Mouse (Mus musculus) adrenal gland, adult 10 weeks (tissue): Measurements from ENCODE around the gene Nup205. TPM values are rescaled to one million over a fixed set of nuclear protein-coding genes. Genes with fewer than 3 reads are reported as not detected.

Experiments
- polyA plus RNA-seq: library from polyadenylated mRNA; stranded (reverse); fragments of 350-450 nt; fragmentation: Illumina TruSeq; extraction: RNeasy Lipid Tissue Mini Kit (QIAGEN cat#74804); gene quantifications from one replicate; pipeline ENCODE4 v1.2.3, GENCODE M21; 2014; ENCODE audit warnings: low read depth, low replicate concordance

Gene Nup205
- polyA plus RNA-seq: 26.6 TPM

GRCm38 (mm10) chr6:35176979-35177649 lies at the start of gene Nup205:
TSS of gene Nup205 (plus strand) at chr6:35177421.

DNA sequence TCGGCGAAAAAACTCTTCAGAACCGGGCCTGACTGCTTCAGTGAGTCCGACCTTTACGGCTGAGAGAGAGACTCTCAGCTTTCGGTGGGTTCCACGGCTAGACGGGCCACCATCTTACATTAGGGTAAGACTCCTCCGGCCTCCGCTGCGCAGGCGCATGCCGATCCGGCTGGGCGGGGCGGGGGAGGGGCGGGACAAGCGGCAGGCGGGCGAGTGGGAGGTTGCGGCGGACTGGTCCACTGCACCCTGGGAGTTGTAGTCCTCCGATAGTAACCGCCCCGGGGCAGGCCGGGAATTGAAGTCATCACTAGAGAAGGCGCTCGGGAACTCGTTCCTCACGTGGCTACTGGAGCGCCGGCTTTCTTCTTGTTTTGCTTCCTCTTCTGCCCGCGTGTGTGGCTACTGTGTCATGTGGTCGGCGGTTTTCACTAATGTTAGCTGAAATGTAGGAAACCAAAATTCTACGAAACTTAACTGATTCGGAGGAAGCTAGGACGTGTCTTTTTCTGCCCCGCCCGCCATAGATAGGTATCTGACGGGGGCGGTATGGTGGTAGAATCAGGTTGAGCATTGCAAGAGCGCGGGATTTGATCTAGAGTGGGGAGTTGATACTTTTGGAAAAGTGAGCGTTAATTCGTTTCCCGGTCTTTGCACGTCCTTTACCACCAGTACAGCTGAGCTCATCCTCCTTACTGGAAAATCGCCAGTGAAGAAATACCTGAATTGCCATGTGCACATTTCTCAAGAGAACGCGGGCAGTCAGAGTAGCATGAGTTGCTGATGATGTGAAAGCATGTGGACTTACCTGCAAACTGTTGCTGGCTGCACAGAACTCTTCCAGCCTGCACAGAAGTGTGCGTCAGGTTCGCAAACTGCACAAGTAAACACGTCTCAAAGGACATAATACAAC lies 43.4 kb upstream of the Nup205 start, which contains the start of gene Cnot4:
Cnot4 (minus strand) TSS at position 146 of the 910 bp plus-strand sequence.

Other genes starting within 250 kb of the Nup205 start
- gene Slc23a4, start 189.0 kb upstream of the Nup205 start, polyA plus RNA-seq: not detected
- gene Cnot4, start 43.7 kb upstream of the Nup205 start, polyA plus RNA-seq: 52.0 TPM
- not detected for gene Slc13a4, start 130.7 kb downstream of the Nup205 start, polyA plus RNA-seq
- gene Fam180a, start 148.7 kb downstream of the Nup205 start, polyA plus RNA-seq: 7.6 TPM